Mouse (Mus musculus): Measurements from ENCODE around the gene Prx.

DNA sequence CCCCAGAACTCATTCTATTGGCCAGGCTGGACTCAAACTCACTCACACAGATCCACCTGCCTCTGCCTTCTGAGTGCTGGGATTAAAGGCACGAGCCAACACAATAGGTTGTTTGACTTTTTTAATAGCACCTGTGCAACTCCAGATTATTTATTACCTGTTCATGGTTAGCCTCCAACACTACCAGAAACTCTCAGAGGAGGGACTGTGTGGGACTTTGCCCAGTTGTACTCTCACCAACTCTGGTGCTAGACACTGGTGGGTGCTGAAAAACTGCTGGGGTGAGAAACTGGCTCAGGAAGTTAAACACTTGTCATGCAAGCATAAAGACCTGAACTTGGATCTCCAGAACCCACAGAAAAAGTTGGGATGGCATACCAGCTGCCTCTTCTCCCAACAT, 19.4 kb upstream of the Prx start:
- no peak for TF ChIP-seq POLR2A (IDR thresholded peaks at IDR 0.05; ENCODE audit: control insufficient read depth, low read depth, low read length)
- no peak for TF ChIP-seq CTCF (IDR thresholded peaks at IDR 0.05; ENCODE audit: control insufficient read depth, insufficient read depth, insufficient replicate concordance, low read depth, low read length)

Measured in testis, adult 2 months (tissue).